Mouse (Mus musculus) liver, adult 2 months (tissue): ENCODE data around the gene Lrrc45.
"Not testable (repeated sequence)": the region's sequence is repeated elsewhere in the genome, so short reads cannot be mapped to it uniquely, and the experiment has no call there.

Experiments used
- CTCF ChIP-seq: fragments of 200-500 bp; IDR thresholded peaks from 2 replicates; pipeline ENCODE4 v1.5.1; 2011; ENCODE audit warnings: low read depth, low read length, control low read depth
- POLR2A ChIP-seq: fragments of 200-500 bp; IDR thresholded peaks from 2 replicates; pipeline ENCODE4 v1.6.1; 2011; ENCODE audit warnings: low read length, control low read depth; ENCODE audit not compliant: insufficient read depth; ENCODE audit errors: extremely low read depth

DNA sequence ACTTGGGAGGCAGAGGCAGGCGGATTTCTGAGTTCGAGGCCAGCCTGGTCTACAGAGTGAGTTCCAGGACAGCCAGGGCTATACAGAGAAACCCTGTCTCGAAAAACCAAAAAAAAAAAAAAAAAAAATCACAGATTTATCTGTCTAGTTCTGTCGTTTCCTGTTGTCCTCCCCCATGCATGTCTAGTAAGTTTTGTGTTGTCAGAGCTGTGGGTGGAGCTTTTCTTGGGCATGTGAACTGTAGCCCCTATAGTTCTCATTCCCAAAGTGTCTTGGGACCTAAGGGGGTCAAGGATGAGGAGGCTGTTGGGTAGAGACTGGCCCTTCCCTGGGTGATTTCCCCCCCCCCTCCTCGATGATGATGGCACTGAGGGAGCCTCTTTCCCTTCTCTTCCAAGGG lies 37.9 kb upstream of the Lrrc45 start:
- TF ChIP-seq CTCF, POLR2A: not testable (repeated sequence)
